Mouse (Mus musculus) kidney, postnatal 14 days (tissue): ENCODE measurements around the gene Ccr10.

Source experiments
- DNase-seq: peaks from one replicate; pipeline ENCODE4 v3.0.0; 2022; ENCODE audit warnings: mixed read lengths

Ccr10 gene

GRCm38 (mm10) chr11:101187541-101187940 lies 12.3 kb upstream of the Ccr10 start:
- no peak for DNase-seq

DNA sequence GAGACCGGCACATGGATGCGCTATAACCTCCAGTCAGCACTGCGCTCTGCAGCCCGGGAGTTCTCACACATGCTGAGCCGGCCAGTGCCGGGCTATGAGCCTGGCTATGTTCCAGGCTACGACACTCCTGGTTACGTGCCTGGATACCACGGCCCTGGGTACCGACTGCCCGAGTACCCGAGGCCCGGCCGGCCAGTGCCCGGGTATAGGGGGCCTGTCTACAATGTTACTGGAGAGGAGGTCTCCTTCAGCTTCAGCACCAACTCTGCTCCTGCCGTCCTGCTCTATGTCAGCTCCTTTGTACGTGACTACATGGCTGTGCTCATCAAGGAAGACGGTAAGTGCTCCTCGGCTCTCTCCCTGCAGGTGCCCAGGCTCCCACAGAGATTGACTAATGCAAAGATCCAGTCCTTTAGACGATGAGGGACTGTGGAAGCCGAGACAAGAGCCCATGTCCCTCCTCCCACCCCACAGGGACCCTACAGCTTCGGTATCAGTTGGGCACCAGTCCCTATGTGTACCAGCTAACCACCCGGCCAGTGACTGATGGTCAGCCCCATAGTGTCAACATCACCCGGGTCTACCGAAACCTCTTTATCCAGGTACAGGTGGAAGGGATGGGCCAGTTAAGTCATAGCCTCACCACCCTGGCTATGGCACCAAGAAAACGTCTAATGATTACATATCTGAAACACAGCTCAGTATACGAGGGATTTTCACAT lies 11.4 kb upstream of the Ccr10 start:
- no peak for DNase-seq

- DNase-seq: no peak
These were observed 10.2 kb upstream of the Ccr10 start for GRCm38 (mm10) chr11:101185441-101185840.

DNA sequence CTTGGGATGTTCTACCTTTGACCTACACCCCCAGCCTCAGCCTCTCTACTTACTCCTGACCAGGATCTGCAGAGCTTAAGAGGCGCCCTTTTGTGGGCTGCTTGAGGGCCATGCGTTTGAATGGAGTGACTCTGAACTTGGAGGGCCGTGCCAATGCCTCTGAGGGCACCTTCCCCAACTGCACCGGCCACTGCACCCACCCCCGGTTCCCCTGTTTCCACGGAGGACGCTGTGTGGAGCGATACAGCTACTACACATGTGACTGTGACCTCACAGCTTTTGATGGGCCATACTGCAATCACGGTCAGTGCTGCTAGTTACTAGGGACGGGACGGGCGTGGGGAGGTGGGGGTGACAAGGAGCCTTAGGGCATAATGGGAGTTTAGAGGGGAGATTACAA lies 9.7 kb upstream of the Ccr10 start:
- DNase-seq: no peak

- DNase-seq: no peak
These were observed 7.7 kb upstream of the Ccr10 start for GRCm38 (mm10) chr11:101182771-101183517.

DNA sequence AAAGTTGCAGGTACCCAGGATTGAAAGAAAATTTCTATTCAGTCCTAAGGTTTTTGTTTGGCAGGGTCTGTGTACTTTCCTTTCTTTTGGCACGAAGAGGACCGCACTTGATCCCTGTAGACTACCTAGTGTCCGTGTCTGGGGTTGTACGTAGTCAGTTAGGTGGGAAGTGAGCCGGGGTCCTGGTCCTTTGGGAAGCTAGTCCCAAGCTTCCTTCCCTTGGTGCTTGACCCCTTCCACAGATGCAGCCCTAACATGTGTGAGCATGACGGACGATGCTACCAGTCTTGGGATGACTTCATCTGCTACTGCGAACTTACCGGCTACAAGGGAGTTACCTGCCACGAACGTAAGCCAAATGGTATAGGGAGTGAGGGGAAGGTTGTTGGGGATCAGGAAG lies 6.7 kb upstream of the Ccr10 start:
- no peak for DNase-seq

DNA sequence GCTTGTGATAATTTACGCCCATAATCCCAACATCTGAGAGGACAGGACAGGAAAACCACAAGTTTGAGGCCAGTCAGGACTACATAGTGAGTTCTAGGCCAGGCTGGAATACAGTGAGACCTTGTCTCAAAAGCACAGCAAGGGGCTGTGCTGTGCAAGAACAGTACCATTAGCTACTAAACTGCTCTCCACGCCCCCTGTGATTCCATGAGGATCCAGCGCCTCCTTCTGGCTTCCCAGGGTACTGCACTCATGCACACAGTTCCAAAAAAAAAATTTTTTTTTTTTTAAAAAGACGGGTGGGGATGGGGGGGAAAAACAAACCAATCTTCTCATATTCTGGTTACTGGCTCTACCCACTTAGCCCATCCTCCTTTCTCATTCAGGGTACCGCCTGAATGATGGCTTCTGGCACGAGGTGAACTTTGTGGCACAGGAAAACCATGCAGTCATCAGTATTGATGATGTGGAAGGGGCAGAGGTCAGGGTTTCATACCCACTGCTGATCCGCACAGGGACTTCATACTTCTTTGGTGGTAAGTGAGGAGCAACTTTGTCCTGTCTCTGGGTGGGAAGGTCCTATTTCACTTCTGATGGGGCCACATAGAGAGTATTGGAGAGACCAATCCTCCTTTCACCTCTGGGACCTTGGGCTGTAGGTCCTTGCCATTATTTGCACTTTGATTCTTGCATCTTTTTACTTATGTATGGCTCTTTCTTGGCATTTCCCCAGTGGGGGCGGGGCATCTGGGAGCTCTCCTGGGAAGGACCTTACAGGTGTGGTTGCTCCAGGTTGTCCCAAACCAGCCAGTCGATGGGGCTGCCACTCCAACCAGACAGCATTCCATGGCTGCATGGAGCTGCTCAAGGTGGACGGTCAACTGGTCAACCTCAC lies 5.8 kb upstream of the Ccr10 start:
- peak; percentile 61 for DNase-seq

DNA sequence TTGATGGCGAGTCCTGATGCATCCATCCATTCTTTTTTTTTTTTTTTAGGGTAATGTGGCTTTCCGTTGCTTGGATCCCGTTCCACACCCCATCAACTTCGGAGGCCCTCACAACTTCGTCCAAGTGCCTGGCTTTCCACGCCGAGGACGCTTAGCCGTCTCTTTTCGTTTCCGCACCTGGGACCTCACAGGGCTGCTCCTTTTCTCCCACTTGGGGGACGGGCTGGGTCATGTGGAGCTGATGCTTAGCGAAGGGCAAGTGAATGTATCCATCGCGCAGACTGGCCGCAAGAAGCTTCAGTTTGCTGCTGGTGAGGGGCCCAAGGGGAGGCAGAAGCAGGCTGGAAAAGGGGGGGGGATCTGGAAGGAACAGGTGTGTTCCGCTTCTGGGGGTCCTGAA lies 5.0 kb upstream of the Ccr10 start:
- DNase-seq: no peak

DNA sequence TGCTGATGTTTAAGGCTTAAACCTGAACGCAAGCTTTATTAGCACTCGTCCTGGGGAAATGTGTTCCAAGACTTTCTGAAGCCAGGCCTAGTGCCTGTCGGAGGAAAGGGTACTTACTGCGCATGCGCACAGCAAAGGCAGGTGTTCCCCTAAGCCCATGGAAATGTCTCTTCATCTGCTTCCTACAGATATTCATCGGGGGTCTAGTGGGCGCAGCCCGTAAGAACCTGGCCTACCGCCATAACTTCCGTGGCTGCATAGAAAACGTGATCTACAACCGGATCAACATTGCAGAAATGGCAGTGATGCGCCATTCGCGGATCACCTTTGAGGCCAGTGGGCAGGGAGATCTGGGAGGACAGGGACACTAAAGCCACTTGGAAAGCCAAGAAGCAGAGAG lies 4.1 kb upstream of the Ccr10 start:
- DNase-seq: no peak

DNA sequence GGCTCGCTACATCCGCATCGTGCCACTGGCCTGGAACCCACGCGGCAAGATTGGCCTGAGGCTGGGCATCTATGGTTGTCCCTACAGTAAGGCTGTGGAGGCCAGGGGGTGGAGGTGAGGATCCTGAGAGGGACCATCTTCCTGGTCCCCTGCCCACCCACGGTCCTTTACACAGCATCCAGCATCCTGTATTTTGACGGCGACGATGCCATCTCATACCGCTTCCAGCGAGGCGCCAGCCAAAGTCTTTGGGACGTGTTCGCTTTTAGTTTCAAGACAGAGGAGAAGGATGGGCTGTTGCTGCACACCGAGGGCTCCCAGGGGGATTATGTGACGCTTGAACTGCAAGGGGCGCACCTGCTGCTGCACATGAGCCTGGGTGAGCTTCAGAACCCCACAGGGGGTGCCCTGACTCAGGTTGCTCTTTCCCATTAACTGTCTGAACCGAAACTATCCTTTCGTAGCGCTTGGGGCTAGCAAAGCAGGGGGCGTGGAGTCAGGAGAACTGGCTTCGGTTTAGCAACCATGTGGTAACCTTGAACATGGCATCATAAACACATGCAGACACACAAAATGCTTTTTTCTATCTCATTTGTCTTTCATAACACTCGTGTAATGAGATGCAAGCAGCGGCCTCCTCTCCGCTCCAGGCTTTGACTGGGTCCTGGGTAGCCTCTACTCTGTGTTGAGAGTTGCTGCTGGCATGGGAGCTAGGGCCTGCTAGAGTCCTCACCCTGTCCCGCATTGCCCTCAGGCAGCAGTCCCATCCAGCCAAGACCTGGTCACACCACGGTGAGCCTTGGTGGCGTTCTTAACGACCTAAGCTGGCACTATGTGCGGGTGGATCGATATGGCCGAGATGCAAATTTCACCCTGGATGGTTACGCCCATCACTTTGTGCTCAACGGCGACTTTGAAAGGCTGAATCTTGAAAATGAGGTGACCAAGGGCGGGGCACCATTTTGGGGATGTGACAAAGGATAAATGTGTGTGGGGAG lies 3.1 kb upstream of the Ccr10 start:
- no peak for DNase-seq

- DNase-seq: peak; percentile 65
These were observed 1.9 kb upstream of the Ccr10 start for GRCm38 (mm10) chr11:101176933-101177773.

DNA sequence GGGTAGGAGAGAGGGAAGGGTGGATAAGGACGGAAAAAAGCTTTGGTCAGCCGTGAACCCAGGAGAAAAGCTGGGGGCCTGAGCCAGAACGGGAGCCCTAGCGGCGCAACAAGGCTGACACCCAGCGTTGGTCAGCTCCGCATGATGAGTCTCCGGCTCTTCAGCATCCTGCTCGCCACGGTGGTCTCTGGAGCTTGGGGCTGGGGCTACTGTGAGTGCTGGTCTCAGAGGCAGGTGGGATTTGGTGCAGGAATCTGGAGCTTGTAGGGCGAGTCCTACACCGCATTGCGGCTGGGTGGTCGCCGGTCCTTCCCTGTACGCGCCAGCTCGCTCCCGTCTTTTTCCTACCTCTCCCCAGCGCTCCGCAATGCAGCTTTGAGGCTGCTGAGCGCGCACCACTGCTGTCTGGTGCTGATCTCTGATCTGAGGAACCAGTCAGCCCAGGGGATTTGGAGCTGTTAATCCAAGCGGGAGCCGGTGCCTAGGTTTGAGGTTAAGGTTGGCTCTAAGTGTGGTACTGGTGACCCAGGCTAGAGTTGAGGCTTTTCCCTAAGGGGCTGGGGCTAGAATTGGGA lies 961 bp upstream of the Ccr10 start:
- DNase-seq: peak; percentile 58

DNA sequence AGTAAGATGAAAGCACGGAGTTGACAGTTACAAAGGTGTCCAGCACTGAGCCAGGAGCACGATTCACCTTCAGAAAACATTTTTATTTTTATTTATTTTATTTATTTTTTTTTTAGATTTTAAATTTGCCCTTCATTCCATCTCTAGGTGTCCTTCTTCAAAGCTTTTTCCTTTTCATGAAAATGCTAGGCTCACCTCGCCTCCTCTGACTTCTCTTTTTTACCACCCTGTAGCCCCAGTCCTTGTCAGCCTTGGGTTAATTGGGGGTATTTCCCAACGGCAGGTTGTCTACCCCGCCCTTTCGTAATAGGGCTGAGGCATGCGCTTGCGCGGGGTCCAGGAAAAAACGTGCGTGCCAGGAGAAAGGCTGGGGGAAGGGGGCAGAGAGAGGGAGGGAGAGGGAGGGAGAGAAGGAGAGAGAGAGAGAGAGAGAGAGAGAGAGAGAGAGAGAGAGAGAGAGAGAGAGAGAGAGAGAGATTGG lies 433 bp upstream of the Ccr10 start:
- no peak for DNase-seq

- no peak for DNase-seq
These were observed 876 bp downstream of the Ccr10 start for GRCm38 (mm10) chr11:101174389-101174745.

DNA sequence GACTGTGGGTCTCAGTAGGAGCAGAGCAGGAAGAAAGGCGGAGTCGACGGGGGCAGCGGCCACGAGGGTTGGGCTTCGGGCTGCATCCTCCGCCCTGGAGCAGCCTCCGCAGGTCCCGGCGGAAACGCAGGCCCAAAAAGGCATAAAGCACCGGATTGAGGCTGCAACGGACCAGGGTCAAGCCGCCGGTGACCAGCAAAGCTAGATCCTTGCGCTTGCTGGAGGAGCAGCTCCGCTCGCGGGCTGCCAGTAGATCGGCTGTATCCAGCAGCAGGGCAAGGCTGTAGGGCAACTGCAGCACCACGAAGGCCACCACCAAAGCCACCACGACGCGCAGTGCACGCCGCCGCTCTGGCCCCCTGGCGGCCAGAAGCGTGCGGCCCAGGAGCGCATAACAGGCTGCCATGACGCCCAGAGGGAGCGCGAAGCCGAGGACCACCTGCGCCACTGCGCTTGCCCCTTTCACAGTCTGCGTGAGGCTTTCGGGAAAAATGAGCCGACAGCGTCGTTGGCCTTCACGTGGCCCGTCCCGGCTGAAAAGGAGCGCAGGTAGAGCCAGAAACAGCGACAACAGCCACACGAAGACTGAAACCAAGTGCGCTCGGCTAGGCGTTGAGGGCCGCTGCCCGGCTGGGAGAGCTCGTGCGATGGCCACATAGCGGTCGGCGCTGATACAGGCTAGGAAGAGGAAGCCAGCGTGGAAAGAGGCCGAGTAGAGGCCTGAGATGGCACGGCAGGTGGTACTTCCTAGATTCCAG lies 1.4 kb downstream of the Ccr10 start:
- DNase-seq: peak; percentile 90

DNA sequence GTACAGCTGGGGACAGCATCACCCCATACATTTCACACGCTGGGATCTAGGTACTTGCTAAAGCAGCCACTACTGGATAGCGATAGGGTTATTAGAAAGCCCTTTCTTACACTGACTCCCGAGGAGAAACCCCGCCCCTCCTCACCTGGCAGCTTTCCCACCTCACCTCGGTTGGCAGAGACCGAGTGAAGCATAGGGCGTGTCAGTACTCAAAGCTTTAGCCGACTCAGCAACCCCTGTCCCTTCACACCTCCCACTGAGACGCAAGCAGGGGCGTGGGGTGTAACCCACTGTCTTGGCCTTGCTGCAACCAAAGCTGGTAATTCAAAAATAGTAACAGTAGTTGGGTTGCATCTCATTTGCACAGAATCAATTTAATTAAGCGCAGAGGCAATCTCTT lies 2.1 kb downstream of the Ccr10 start:
- peak; percentile 89 for DNase-seq

DNA sequence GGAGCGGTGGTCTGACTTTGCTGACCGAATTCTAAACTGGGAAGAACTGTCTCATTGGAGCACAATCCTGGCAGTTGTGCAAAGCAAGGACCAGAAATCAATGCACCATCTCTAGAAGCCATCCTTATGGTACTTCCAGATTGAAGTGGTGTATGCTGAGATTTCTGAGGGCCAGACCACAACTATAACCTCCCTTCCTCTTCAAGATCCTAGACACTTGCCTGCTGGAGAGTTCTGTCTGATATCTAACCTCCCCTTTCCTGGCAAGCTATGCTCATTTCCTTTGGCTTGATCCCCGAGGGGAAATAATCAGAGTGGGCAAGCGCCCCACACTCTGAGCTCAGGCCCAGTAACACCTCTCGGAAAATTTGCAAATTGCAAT lies 2.8 kb downstream of the Ccr10 start:
- DNase-seq: no peak

GRCm38 (mm10) chr11:101171721-101172433 lies 3.4 kb downstream of the Ccr10 start:
- peak; percentile 84 for DNase-seq
